Mouse (Mus musculus): ENCODE results near the gene Ror2.

- TF ChIP-seq POLR2A (IDR thresholded peaks at IDR 0.05; ENCODE audit: borderline replicate concordance, control insufficient read depth, low read depth, low read length) (no peak), CTCF (IDR thresholded peaks at IDR 0.05; ENCODE audit: control insufficient read depth, insufficient read depth, low read length) (no peak)
Measured at GRCm38 (mm10) chr13:53268541-53268940, 17.4 kb downstream of the Ror2 start.

Measured in bone marrow, adult 2 months (tissue).